9 mouse cellular contexts compared by ENCODE assay signal in the genomic region with DNA sequence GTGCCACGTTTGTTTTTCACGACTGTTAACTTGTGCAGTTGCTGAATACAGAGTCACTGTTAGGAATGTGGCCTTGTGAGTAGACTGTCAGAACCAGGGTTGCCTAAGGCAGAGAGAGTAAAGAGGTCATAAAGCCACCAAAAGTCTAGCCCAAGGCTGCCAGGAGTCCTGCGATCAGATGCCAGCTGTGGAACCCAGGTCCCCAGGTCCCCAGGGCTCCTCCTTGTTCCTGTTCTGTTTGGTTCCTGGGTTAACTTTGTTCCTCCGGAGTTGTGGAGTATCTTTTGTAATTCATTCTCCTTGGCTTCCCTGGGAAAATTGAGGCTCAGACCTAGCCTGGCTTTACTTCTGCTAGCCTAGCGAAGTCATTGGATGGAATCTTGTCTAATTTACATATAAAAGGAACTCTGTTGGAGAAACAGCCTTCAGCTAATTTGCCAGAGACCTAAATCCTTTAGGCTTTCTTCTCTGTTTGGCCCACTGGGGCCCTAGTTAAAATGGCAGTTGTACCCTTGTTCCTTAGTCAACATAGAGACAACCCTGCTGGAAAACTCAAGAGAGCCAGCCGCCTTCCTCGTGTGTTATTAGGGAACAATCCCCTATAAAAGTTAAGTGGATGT.
DNase-seq lines count a peak whose midpoint lies in the region; ATAC-seq and TF ChIP-seq lines count a peak whose summit lies in the region.
"Had no signal": no experiment of that assay in that cellular context is flagged by ENCODE, and none has a peak within 500 bp of the region (broad histone marks: within the 10 kb centered on the region; RNA-seq: fewer than 3 reads in every experiment).

No protein-coding gene starts in this region.

- H3K9me3 ChIP-seq in midbrain, embryonic 12.5 days: no peaks in the 10 kb centered on the region

- H3K4me3 ChIP-seq in layer of hippocampus, adult 2 months: no peak overlapping the region
- no peak overlapping the region for H3K4me3 ChIP-seq in midbrain, embryonic 12.5 days
- H3K4me3 ChIP-seq in thymus, adult 2 months (ENCODE audit: control insufficient read depth, insufficient read depth, low read length): no peak overlapping the region

- ATAC-seq in midbrain, embryonic 12.5 days (ENCODE audit: low FRiP score, low read depth): peak; percentile 30; the same call in 1 of the 2 replicates

- no peak overlapping the region for H3K9ac ChIP-seq in midbrain, embryonic 12.5 days (replicated peaks)

- peak overlapping the region; percentile 21; the same call in 1 of the 2 replicates for H3K4me2 ChIP-seq in midbrain, embryonic 12.5 days (replicated peaks)

- H3K36me3 ChIP-seq in midbrain, embryonic 12.5 days: no peaks in the 10 kb centered on the region
- H3K36me3 ChIP-seq in thymus, adult 2 months (ENCODE audit: control insufficient read depth, insufficient read depth, low read length): no peaks in the 10 kb centered on the region

- 0 out of 2 replicates have a peak overlapping the region, but pooled peaks have one; percentile 2 for H3K27ac ChIP-seq in layer of hippocampus, adult 2 months
- no peak overlapping the region for H3K27ac ChIP-seq in midbrain, embryonic 12.5 days (replicated peaks)
- H3K27ac ChIP-seq in thymus, adult 2 months (ENCODE audit: control insufficient read depth, insufficient read depth, low read length): no peak overlapping the region

- WGBS in midbrain, embryonic 12.5 days: 4% methylated on average over 7 of the region's 7 CpGs
- 62% methylated on average over 7 of the region's 7 CpGs for WGBS in thymus, adult 2 months

- peaks cover 19% of the 10 kb centered on the region for H3K4me1 ChIP-seq in midbrain, embryonic 12.5 days
- no peaks in the 10 kb centered on the region for H3K4me1 ChIP-seq in thymus, adult 2 months (replicated peaks; ENCODE audit: control insufficient read depth, insufficient read depth, low read length)

- intact Hi-C loops in left cerebral cortex, postnatal 14 days (cut with DNase I): no loop called here

- TF ChIP-seq POLR2A in thymus, adult 2 months (IDR thresholded peaks at IDR 0.05; ENCODE audit: control insufficient read depth, extremely low read depth, insufficient read depth, low read length, poor library complexity): no peak

- DNase-seq in embryo, embryonic 10 days (ENCODE audit: low spot score): peak; percentile 41
- no peak for DNase-seq in embryo, embryonic 9.5 days (ENCODE audit: extremely low spot score)
- DNase-seq in layer of hippocampus, adult 2 months (ENCODE audit: low spot score in 2 of 2): no peak
- DNase-seq in layer of hippocampus, adult 9-11 months: no peak
- peak; percentile 58 for DNase-seq in adrenal gland, adult 8-10 months
- no peak for DNase-seq in thymus, adult 2 months
- DNase-seq in left cerebral cortex, postnatal 14 days (ENCODE audit: low spot score in 2 of 2): no peak
- DNase-seq: cerebellum, postnatal 14 days had no signal

- peaks cover 75% of the 10 kb centered on the region for H3K27me3 ChIP-seq in midbrain, embryonic 12.5 days
- H3K27me3 ChIP-seq in thymus, adult 2 months (ENCODE audit: control insufficient read depth, insufficient read depth, low read length): no peaks in the 10 kb centered on the region

- no peak for TF ChIP-seq CTCF in layer of hippocampus, adult 2 months (conservative IDR thresholded peaks at IDR 0.05)
- TF ChIP-seq CTCF in thymus, adult 2 months (IDR thresholded peaks at IDR 0.05; ENCODE audit: borderline replicate concordance, control insufficient read depth, extremely low read depth, insufficient read depth, low read length, poor library complexity): no peak

Comparison
In these comparisons a context has a peak if more than half of its experiments do, and no peak if none do; other contexts are left out.
1. DNase-seq: peak in embryo, embryonic 10 days (single experiment) and adrenal gland, adult 8-10 months (single experiment); none in embryo, embryonic 9.5 days (single experiment), layer of hippocampus, adult 2 months (0 of 2), layer of hippocampus, adult 9-11 months (single experiment), thymus, adult 2 months (single experiment) and left cerebral cortex, postnatal 14 days (0 of 2).